ENCODE assay signal across 9 mouse cellular contexts in the genomic region with DNA sequence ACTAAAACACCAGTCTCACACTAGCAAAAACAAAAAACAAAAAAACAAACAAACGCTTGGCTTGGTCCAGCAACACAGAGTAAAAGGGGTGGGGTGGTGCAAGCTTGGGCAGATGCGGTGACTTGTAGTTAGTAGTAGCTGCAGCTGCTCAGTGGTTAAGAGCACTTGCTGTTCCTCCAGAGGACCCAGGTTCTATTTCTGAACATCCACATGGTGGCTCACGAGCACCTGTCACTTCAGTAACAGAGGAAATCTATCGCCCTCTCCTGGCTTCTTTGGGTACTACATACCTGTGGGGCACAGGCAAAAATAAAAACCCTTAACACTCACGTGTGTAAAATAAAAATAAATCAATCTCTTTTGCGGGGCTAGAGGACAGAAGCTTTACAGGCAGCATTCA. TPM values are rescaled to one million over a fixed set of nuclear protein-coding genes. Genes with fewer than 3 reads are reported as not detected.
DNase-seq lines count a peak whose midpoint lies in the region; ATAC-seq and TF ChIP-seq lines count a peak whose summit lies in the region.
"Had no signal": no experiment of that assay in that cellular context is flagged by ENCODE, and none has a peak within 500 bp of the region (broad histone marks: within the 10 kb centered on the region; RNA-seq: fewer than 3 reads in every experiment).

No protein-coding gene starts in this region.

- H3K9ac ChIP-seq in liver, adult 2 months (ENCODE audit: low read depth, low read length): no peak overlapping the region
- no peak overlapping the region for H3K9ac ChIP-seq in liver, embryonic 11.5 days (ENCODE audit: low read depth, low read length)
- no peak overlapping the region for H3K9ac ChIP-seq in hindbrain, postnatal 0 days (replicated peaks; ENCODE audit: low read length)
- H3K9ac ChIP-seq: heart, embryonic 15.5 days had no signal

- no peaks in the 10 kb centered on the region for H3K36me3 ChIP-seq in liver, adult 2 months (ENCODE audit: control insufficient read depth, insufficient read depth, low read length)
- H3K36me3 ChIP-seq in liver, embryonic 11.5 days (ENCODE audit: control insufficient read depth, insufficient read depth, low read length): no peaks in the 10 kb centered on the region; the same call in 1 of the 2 replicates
- no peaks in the 10 kb centered on the region for H3K36me3 ChIP-seq in hindbrain, postnatal 0 days (ENCODE audit: insufficient read depth, low read length)
- peaks cover 70% of the 10 kb centered on the region for H3K36me3 ChIP-seq in limb, embryonic 10.5 days

- H3K4me1 ChIP-seq in liver, adult 2 months (ENCODE audit: control insufficient read depth, insufficient read depth, low read length): no peaks in the 10 kb centered on the region
- no peaks in the 10 kb centered on the region for H3K4me1 ChIP-seq in liver, embryonic 11.5 days (replicated peaks; ENCODE audit: control insufficient read depth, insufficient read depth, low read length)
- peaks cover 7% of the 10 kb centered on the region; the same call in 1 of the 2 replicates for H3K4me1 ChIP-seq in cerebellum, adult 2 months (ENCODE audit: control insufficient read depth, insufficient read depth, low read length)
- H3K4me1 ChIP-seq in hindbrain, postnatal 0 days (ENCODE audit: insufficient read depth, low read length): no peaks in the 10 kb centered on the region
- H3K4me1 ChIP-seq in limb, embryonic 10.5 days: peaks cover 15% of the 10 kb centered on the region

- no peaks in the 10 kb centered on the region for H3K27me3 ChIP-seq in liver, adult 2 months (ENCODE audit: control insufficient read depth, insufficient read depth, low read length)
- no peaks in the 10 kb centered on the region for H3K27me3 ChIP-seq in liver, embryonic 11.5 days (replicated peaks; ENCODE audit: control insufficient read depth, insufficient read depth, low read length)
- no peaks in the 10 kb centered on the region for H3K27me3 ChIP-seq in cerebellum, adult 2 months (ENCODE audit: control insufficient read depth, insufficient read depth, low read length)
- no peaks in the 10 kb centered on the region for H3K27me3 ChIP-seq in hindbrain, postnatal 0 days (ENCODE audit: insufficient read depth, low read length)
- no peaks in the 10 kb centered on the region for H3K27me3 ChIP-seq in limb, embryonic 10.5 days (ENCODE audit: low read depth, poor library complexity, severe bottlenecking)
- H3K27me3 ChIP-seq: heart, embryonic 15.5 days had no signal

- H3K79me2 ChIP-seq in liver, adult 2 months (ENCODE audit: control insufficient read depth, insufficient read depth, low read length): no peaks in the 10 kb centered on the region

- 45% methylated on average over 6 of the region's 6 CpGs for WGBS in liver, adult 2 months
- 34% methylated on average over 6 of the region's 6 CpGs for WGBS in liver, embryonic 11.5 days
- WGBS in cerebellum, adult 2 months: 45% methylated on average over 6 of the region's 6 CpGs
- WGBS in hindbrain, postnatal 0 days: 37% methylated on average over 6 of the region's 6 CpGs
- WGBS in limb, embryonic 10.5 days: 52% methylated on average over 6 of the region's 6 CpGs

- H3K4me3 ChIP-seq in liver, adult 2 months (ENCODE audit: insufficient read depth, low read depth, low read length): no peak overlapping the region
- H3K4me3 ChIP-seq in liver, embryonic 11.5 days (ENCODE audit: low read depth, low read length): no peak overlapping the region
- no peak overlapping the region for H3K4me3 ChIP-seq in cerebellum, adult 2 months (replicated peaks; ENCODE audit: insufficient read depth, low read depth, low read length)
- no peak overlapping the region for H3K4me3 ChIP-seq in hindbrain, postnatal 0 days (ENCODE audit: low read length)
- no peak overlapping the region for H3K4me3 ChIP-seq in limb, embryonic 10.5 days
- H3K4me3 ChIP-seq: heart, embryonic 15.5 days had no signal

- H3K27ac ChIP-seq in liver, adult 2 months (replicated peaks; ENCODE audit: insufficient read depth, low read depth, low read length): no peak overlapping the region
- no peak overlapping the region for H3K27ac ChIP-seq in liver, embryonic 11.5 days (ENCODE audit: low read depth, low read length)
- no peak overlapping the region for H3K27ac ChIP-seq in cerebellum, adult 2 months (ENCODE audit: insufficient read depth, low read length)
- H3K27ac ChIP-seq in hindbrain, postnatal 0 days: no peak overlapping the region
- H3K27ac ChIP-seq in limb, embryonic 10.5 days: no peak overlapping the region

- TF ChIP-seq CTCF in liver, adult 2 months (IDR thresholded peaks at IDR 0.05; ENCODE audit: low read depth, low read length): peak; percentile 59
- 0 out of 2 replicates have a peak, but pooled peaks have one; percentile 13 for TF ChIP-seq CTCF in cerebellum, adult 2 months (IDR thresholded peaks at IDR 0.05; ENCODE audit: borderline replicate concordance, insufficient read depth, low read depth, low read length)
- TF ChIP-seq CTCF in hindbrain, postnatal 0 days (IDR thresholded peaks at IDR 0.05; ENCODE audit: low read depth): peak; percentile 78

- DNase-seq in liver, adult 2 months (ENCODE audit: extremely low read depth, low read depth, low spot score): peak; percentile 46
- no peak for DNase-seq in liver, embryonic 11.5 days (ENCODE audit: low spot score)
- peak; percentile 43 for DNase-seq in MN1 (ENCODE audit: low spot score)
- DNase-seq in cerebellum, adult 2 months: peak; percentile 14 to 19
- peak; percentile 78 for DNase-seq in hindbrain, postnatal 0 days (ENCODE audit: low spot score)
- DNase-seq in limb, embryonic 10.5 days (ENCODE audit: low spot score): peak; percentile 70
- peak; percentile 28 to 56 for DNase-seq in right cerebral cortex, postnatal 10 days (ENCODE audit: low spot score in 2 of 2)

- no peaks in the 10 kb centered on the region for H3K9me3 ChIP-seq in liver, embryonic 11.5 days (ENCODE audit: control insufficient read depth, low read length)
- no peaks in the 10 kb centered on the region for H3K9me3 ChIP-seq in hindbrain, postnatal 0 days (ENCODE audit: low read length)
- no peaks in the 10 kb centered on the region for H3K9me3 ChIP-seq in limb, embryonic 10.5 days (replicated peaks)
- H3K9me3 ChIP-seq: heart, embryonic 15.5 days had no signal

- H3K4me2 ChIP-seq in liver, embryonic 11.5 days: no peak overlapping the region
- H3K4me2 ChIP-seq in hindbrain, postnatal 0 days (ENCODE audit: low read depth, low read length): no peak overlapping the region
- H3K4me2 ChIP-seq: heart, embryonic 15.5 days had no signal

- ATAC-seq in liver, embryonic 11.5 days (replicated peaks; ENCODE audit: low FRiP score): no peak
- ATAC-seq in hindbrain, postnatal 0 days: no peak
- ATAC-seq in erythroid progenitor cell, adult 5-6 weeks (replicated peaks; ENCODE audit: low FRiP score, poor library complexity, severe bottlenecking): no peak

- TF ChIP-seq POLR2A in liver, adult 2 months (IDR thresholded peaks at IDR 0.05; ENCODE audit: extremely low read depth, insufficient read depth, low read length): no peak
- no peak for TF ChIP-seq POLR2A in cerebellum, adult 2 months (IDR thresholded peaks at IDR 0.05; ENCODE audit: borderline replicate concordance, insufficient read depth, low read length)

RNA-seq across cellular contexts. Expression of gene Cdh3, which starts 23.8 kb away (rescaled TPM):
- 0.09 and 0.13 TPM in 2 replicates for total RNA-seq in liver, adult 2 months (2014; rRNA removed)
- 0.16 and 0.30 TPM in 2 replicates for polyA plus RNA-seq in liver, adult 2 months (2012; rRNA removed)
- polyA plus RNA-seq in liver, embryonic 11.5 days (2014; fragmentation: Nextera tagmentation; extraction: Ambion mirVana): 12.5 and 13.2 TPM in 2 replicates
- 0.64 and 0.93 TPM in 2 replicates for polyA plus RNA-seq in cerebellum, adult 2 months (2012; rRNA removed)
- 6.7 and 7.0 TPM in 2 replicates for total RNA-seq in hindbrain, postnatal 0 days (2014; rRNA removed)
- 3.6 and 4.9 TPM in 2 replicates for polyA plus RNA-seq in hindbrain, postnatal 0 days (2015; fragmentation: Nextera tagmentation; extraction: Ambion mirVana)
- 29.7 and 34.5 TPM in 2 replicates for polyA plus RNA-seq in limb, embryonic 10.5 days (2016; fragmentation: Nextera tagmentation; extraction: Ambion mirVana)
- not detected in 2 replicates for total RNA-seq in erythroid progenitor cell, adult 5-6 weeks (2015; ENCODE audit: low replicate concordance)
- total RNA-seq in erythroid progenitor cell, adult 5-6 weeks (2017; ENCODE audit: low replicate concordance): not detected in 2 replicates

RNA-seq across cellular contexts. Expression of gene 6030452D12Rik, which starts 34.1 kb away (rescaled TPM):
- total RNA-seq in liver, adult 2 months (2014; rRNA removed): not detected in 2 replicates
- polyA plus RNA-seq in liver, adult 2 months (2012; rRNA removed): not detected in 2 replicates
- not detected in 2 replicates for polyA plus RNA-seq in liver, embryonic 11.5 days (2014; fragmentation: Nextera tagmentation; extraction: Ambion mirVana)
- not detected in 2 replicates for polyA plus RNA-seq in cerebellum, adult 2 months (2012; rRNA removed)
- not detected in 2 replicates for total RNA-seq in hindbrain, postnatal 0 days (2014; rRNA removed)
- polyA plus RNA-seq in hindbrain, postnatal 0 days (2015; fragmentation: Nextera tagmentation; extraction: Ambion mirVana): not detected in 2 replicates
- polyA plus RNA-seq in limb, embryonic 10.5 days (2016; fragmentation: Nextera tagmentation; extraction: Ambion mirVana): not detected in 2 replicates
- total RNA-seq in erythroid progenitor cell, adult 5-6 weeks (2015; ENCODE audit: low replicate concordance): not detected in 2 replicates
- total RNA-seq in erythroid progenitor cell, adult 5-6 weeks (2017; ENCODE audit: low replicate concordance): not detected in 2 replicates
- polyA plus RNA-seq: heart, embryonic 15.5 days had no signal

RNA-seq across cellular contexts. Expression of gene Gm10073, which starts 38.8 kb away (rescaled TPM):
- total RNA-seq in liver, adult 2 months (2014; rRNA removed): 11.3 and 12.4 TPM in 2 replicates
- 64.6 and 78.5 TPM in 2 replicates for polyA plus RNA-seq in liver, adult 2 months (2012; rRNA removed)
- 11.9 and 15.4 TPM in 2 replicates for polyA plus RNA-seq in liver, embryonic 11.5 days (2014; fragmentation: Nextera tagmentation; extraction: Ambion mirVana)
- polyA plus RNA-seq in cerebellum, adult 2 months (2012; rRNA removed): 35.6 and 40.9 TPM in 2 replicates
- 59.5 and 82.5 TPM in 2 replicates for total RNA-seq in hindbrain, postnatal 0 days (2014; rRNA removed)
- 4.2 and 6.1 TPM in 2 replicates for polyA plus RNA-seq in hindbrain, postnatal 0 days (2015; fragmentation: Nextera tagmentation; extraction: Ambion mirVana)
- 7.9 and 8.0 TPM in 2 replicates for polyA plus RNA-seq in limb, embryonic 10.5 days (2016; fragmentation: Nextera tagmentation; extraction: Ambion mirVana)
- total RNA-seq in erythroid progenitor cell, adult 5-6 weeks (2015; ENCODE audit: low replicate concordance): 32.7 and 35.3 TPM in 2 replicates
- 12.3 TPM in 1 of 2 replicates, not detected in the other for total RNA-seq in erythroid progenitor cell, adult 5-6 weeks (2017; ENCODE audit: low replicate concordance)

Comparison
In these comparisons a context has a peak if more than half of its experiments do, and no peak if none do; other contexts are left out.
1. CTCF ChIP-seq: peak in every context shown above with its lines; median percentile 78 in hindbrain, postnatal 0 days; 59 in liver, adult 2 months; 13 in cerebellum, adult 2 months.